In the genomic region with DNA sequence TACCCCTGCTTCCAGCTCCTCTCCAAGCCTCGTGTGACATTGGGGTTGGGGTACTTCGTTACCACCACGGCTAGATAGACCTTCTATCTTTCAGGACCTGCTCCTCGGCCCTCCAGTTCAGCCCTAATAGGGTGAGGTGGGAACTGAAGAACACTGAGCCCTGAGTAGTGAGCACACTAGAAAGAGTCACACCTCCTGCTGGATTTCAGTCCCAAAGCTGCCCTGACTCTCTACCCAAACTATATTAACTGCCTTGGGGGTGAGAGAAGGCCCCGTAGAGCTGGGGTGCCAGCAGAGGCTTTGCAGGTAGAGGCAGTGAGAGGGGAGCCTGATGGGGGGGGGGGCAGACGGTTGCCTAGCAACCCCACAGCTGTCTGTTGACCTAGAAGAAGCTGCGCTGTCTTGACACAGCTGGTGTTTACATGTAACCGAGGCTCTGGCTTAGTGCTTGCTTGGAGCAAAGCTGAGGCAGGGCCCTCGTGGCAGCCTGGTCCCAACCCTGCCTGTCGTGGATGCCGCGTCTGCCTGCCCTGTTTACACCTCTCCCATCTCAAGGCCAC, we compare ENCODE assay signal across 8 mouse cellular contexts. TPM values are rescaled to one million over a fixed set of nuclear protein-coding genes. Genes with fewer than 3 reads are reported as not detected.
DNase-seq lines count a peak whose midpoint lies in the region; ATAC-seq and TF ChIP-seq lines count a peak whose summit lies in the region.

No protein-coding gene starts in this region.

- peak overlapping the region; percentile 42; the same call in 1 of the 2 replicates for H3K4me3 ChIP-seq in lung, embryonic 15.5 days
- H3K4me3 ChIP-seq in lung, adult 2 months (replicated peaks; ENCODE audit: extremely low read depth, low read depth, low read length), result no peak overlapping the region
- H3K4me3 ChIP-seq in heart, embryonic 13.5 days, result peak overlapping the region; percentile 53
- H3K4me3 ChIP-seq in liver, embryonic 15.5 days (replicated peaks), result no peak overlapping the region

- ATAC-seq in lung, embryonic 15.5 days (ENCODE audit: borderline replicate concordance, extremely low read depth, low FRiP score, low TSS enrichment), result peak; percentile 10; the same call in 1 of the 2 replicates
- no peak for ATAC-seq in heart, embryonic 13.5 days (ENCODE audit: extremely low read depth, insufficient number of reproducible peaks, low FRiP score, low TSS enrichment)
- ATAC-seq in liver, embryonic 15.5 days (ENCODE audit: insufficient read depth), result no peak

- no peaks in the 10 kb centered on the region for H3K9me3 ChIP-seq in lung, embryonic 15.5 days
- no peaks in the 10 kb centered on the region for H3K9me3 ChIP-seq in heart, embryonic 13.5 days
- no peaks in the 10 kb centered on the region for H3K9me3 ChIP-seq in liver, embryonic 15.5 days (replicated peaks)

- peak overlapping the region; percentile 92 for H3K4me2 ChIP-seq in lung, embryonic 15.5 days
- peak overlapping the region; percentile 87 for H3K4me2 ChIP-seq in heart, embryonic 13.5 days
- no peak overlapping the region for H3K4me2 ChIP-seq in liver, embryonic 15.5 days

- no peak for TF ChIP-seq POLR2A in lung, adult 2 months (IDR thresholded peaks at IDR 0.05; ENCODE audit: borderline replicate concordance, extremely low read depth, low read depth, low read length)

- peak overlapping the region; percentile 43; the same call in 1 of the 2 replicates for H3K9ac ChIP-seq in lung, embryonic 15.5 days
- peak overlapping the region; percentile 80 for H3K9ac ChIP-seq in heart, embryonic 13.5 days
- no peak overlapping the region for H3K9ac ChIP-seq in liver, embryonic 15.5 days

- H3K27ac ChIP-seq in lung, embryonic 15.5 days, result peak overlapping the region; percentile 87
- peak overlapping the region; percentile 99 for H3K27ac ChIP-seq in heart, embryonic 13.5 days (replicated peaks)
- 0 out of 2 replicates have a peak overlapping the region, but pooled peaks have one; percentile 24 for H3K27ac ChIP-seq in liver, embryonic 15.5 days (replicated peaks)

- no peak for DNase-seq in lung, adult 2 months
- DNase-seq in skeletal muscle tissue, adult 2 months (ENCODE audit: low read depth, low spot score), result peak; percentile 73
- DNase-seq in right cerebral cortex, postnatal 25 days, result no peak
- DNase-seq in cerebellum, adult 18-20 months, result no peak
- DNase-seq in cerebellum, postnatal 14 days, result no peak

- TF ChIP-seq CTCF in lung, adult 2 months (IDR thresholded peaks at IDR 0.05; ENCODE audit: insufficient read depth, low read length), result no peak

- peaks cover 75% of the 10 kb centered on the region for H3K4me1 ChIP-seq in lung, embryonic 15.5 days
- peaks cover 29% of the 10 kb centered on the region for H3K4me1 ChIP-seq in lung, adult 2 months (ENCODE audit: control insufficient read depth, insufficient read depth, low read length)
- H3K4me1 ChIP-seq in heart, embryonic 13.5 days, result peaks cover 79% of the 10 kb centered on the region
- peaks cover 44% of the 10 kb centered on the region for H3K4me1 ChIP-seq in liver, embryonic 15.5 days (replicated peaks)

- 6% methylated on average over 12 of the region's 12 CpGs for WGBS in lung, embryonic 15.5 days
- 44% methylated on average over 12 of the region's 12 CpGs for WGBS in lung, adult 2 months
- WGBS in heart, embryonic 13.5 days, result 13% methylated on average over 12 of the region's 12 CpGs
- WGBS in liver, embryonic 15.5 days (ENCODE audit: insufficient replicate concordance), result 35% methylated on average over 12 of the region's 12 CpGs

- no peaks in the 10 kb centered on the region for H3K27me3 ChIP-seq in lung, embryonic 15.5 days
- no peaks in the 10 kb centered on the region for H3K27me3 ChIP-seq in heart, embryonic 13.5 days (replicated peaks)
- H3K27me3 ChIP-seq in liver, embryonic 15.5 days, result peaks cover 50% of the 10 kb centered on the region

- H3K36me3 ChIP-seq in lung, embryonic 15.5 days, result no peaks in the 10 kb centered on the region
- peaks cover 4% of the 10 kb centered on the region for H3K36me3 ChIP-seq in heart, embryonic 13.5 days
- no peaks in the 10 kb centered on the region for H3K36me3 ChIP-seq in liver, embryonic 15.5 days (replicated peaks)

RNA-seq across cellular contexts. Expression of gene Wasf2, which starts 44.4 kb away (rescaled TPM):
- 120 and 136 TPM in 2 replicates for polyA plus RNA-seq in lung, embryonic 15.5 days (2015; fragmentation: Nextera tagmentation; extraction: Ambion mirVana)
- polyA plus RNA-seq in lung, adult 2 months (2012; rRNA removed), result 91.7 and 109 TPM in 2 replicates
- polyA plus RNA-seq in heart, embryonic 13.5 days (2015; fragmentation: Nextera tagmentation; extraction: Ambion mirVana), result 64.6 and 72.7 TPM in 2 replicates
- 44.0 and 52.0 TPM in 2 replicates for polyA plus RNA-seq in liver, embryonic 15.5 days (2015; fragmentation: Nextera tagmentation; extraction: Ambion mirVana)

Comparison
In these comparisons a context has a peak if more than half of its experiments do, and no peak if none do; other contexts are left out.
1. H3K4me3 ChIP-seq: peak in lung, embryonic 15.5 days (single experiment) and heart, embryonic 13.5 days (single experiment); none in lung, adult 2 months (single experiment) and liver, embryonic 15.5 days (single experiment).
2. H3K27ac ChIP-seq: peak in every context shown above with its lines; median percentile 99 in heart, embryonic 13.5 days; 87 in lung, embryonic 15.5 days; 24 in liver, embryonic 15.5 days.